In the genomic region with DNA sequence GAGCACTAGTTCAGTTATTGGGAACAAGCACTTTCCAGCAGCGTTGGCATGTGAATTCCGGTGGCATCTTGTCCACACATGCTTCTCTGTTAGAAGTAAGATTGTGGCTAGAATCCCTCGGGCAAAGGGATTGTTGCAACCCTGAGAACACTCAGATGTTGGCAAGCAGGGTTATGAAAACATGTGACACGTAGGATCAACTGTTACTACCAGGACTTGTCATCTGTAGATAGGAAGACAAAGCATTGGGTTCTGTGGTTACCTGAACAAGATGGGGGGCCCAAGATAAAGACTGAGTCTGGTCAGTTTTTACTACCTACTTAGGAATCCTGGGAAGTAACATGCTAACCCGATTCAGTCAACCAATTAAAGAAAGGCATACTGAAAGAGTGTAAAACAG, we compare ENCODE assay signal across 19 mouse cellular contexts. TPM values are rescaled to one million over a fixed set of nuclear protein-coding genes. Genes with fewer than 3 reads are reported as not detected.
A peak's percentile ranks its signal among the peaks of the same experiment; 100 is the strongest.
DNase-seq lines count a peak whose midpoint lies in the region; ATAC-seq and TF ChIP-seq lines count a peak whose summit lies in the region.
"Had no signal": no experiment of that assay in that cellular context is flagged by ENCODE, and none has a peak within 500 bp of the region (broad histone marks: within the 10 kb centered on the region; RNA-seq: fewer than 3 reads in every experiment).

No protein-coding gene starts in this region.

- H3K27me3 ChIP-seq in liver, adult 2 months (ENCODE audit: control insufficient read depth, insufficient read depth, low read length), result no peaks in the 10 kb centered on the region
- H3K27me3 ChIP-seq in Patski, result no peaks in the 10 kb centered on the region
- H3K27me3 ChIP-seq in midbrain, embryonic 11.5 days (ENCODE audit: control insufficient read depth, insufficient read depth, low read length), result no peaks in the 10 kb centered on the region
- H3K27me3 ChIP-seq: intestine, embryonic 15.5 days; limb, embryonic 13.5 days; lung, embryonic 15.5 days; midbrain, embryonic 12.5 days had no signal

- ATAC-seq in Patski, result peak; percentile 53
- ATAC-seq in megakaryocyte progenitor cell, adult 5-6 weeks (replicated peaks; ENCODE audit: poor library complexity), result peak; percentile 41
- no peak for ATAC-seq in midbrain, embryonic 11.5 days (ENCODE audit: low FRiP score)
- ATAC-seq: activated CD4-positive, CD25-positive, alpha-beta regulatory T cell, adult 4 months had no signal

- 34% methylated on average over 5 of the region's 5 CpGs for WGBS in liver, adult 2 months
- WGBS in midbrain, embryonic 11.5 days, result 91% methylated on average over 5 of the region's 5 CpGs

- H3K4me2 ChIP-seq in midbrain, embryonic 11.5 days, result no peak overlapping the region
- H3K4me2 ChIP-seq: heart, embryonic 11.5 days; hindbrain, embryonic 14.5 days; intestine, embryonic 15.5 days; limb, embryonic 13.5 days; lung, embryonic 15.5 days; midbrain, embryonic 12.5 days had no signal

- H3K27ac ChIP-seq in liver, adult 2 months (replicated peaks; ENCODE audit: insufficient read depth, low read depth, low read length), result no peak overlapping the region; the same call in 1 of the 2 replicates
- no peak overlapping the region for H3K27ac ChIP-seq in midbrain, embryonic 11.5 days (ENCODE audit: low read depth, low read length)
- H3K27ac ChIP-seq: hindbrain, embryonic 14.5 days; intestine, embryonic 15.5 days; limb, embryonic 13.5 days; lung, embryonic 15.5 days; midbrain, embryonic 12.5 days had no signal

- CTCF ChIA-PET in Patski (lab: Charles Lee), result no interaction called here

- no peak overlapping the region for H3K9ac ChIP-seq in liver, adult 2 months (ENCODE audit: low read depth, low read length)
- no peak overlapping the region for H3K9ac ChIP-seq in midbrain, embryonic 11.5 days (ENCODE audit: low read length)
- H3K9ac ChIP-seq: hindbrain, embryonic 14.5 days; intestine, embryonic 15.5 days; limb, embryonic 13.5 days; lung, embryonic 15.5 days; midbrain, embryonic 12.5 days had no signal

- DNase-seq in adrenal gland, adult 2 months, result peak; percentile 43
- DNase-seq in adrenal gland, adult 18-20 months (ENCODE audit: low spot score in 2 of 2), result no peak
- peak; percentile 78 for DNase-seq in liver, adult 2 months (ENCODE audit: extremely low read depth, low read depth, low spot score)
- no peak for DNase-seq in liver
- no peak for DNase-seq in Patski (ENCODE audit: low read depth, low spot score)
- DNase-seq in left cerebral cortex, postnatal 10 days (ENCODE audit: extremely low spot score in 1 of 2, low spot score in 2 of 2), result no peak
- DNase-seq in midbrain, embryonic 11.5 days (ENCODE audit: low spot score, missing footprints), result no peak
- DNase-seq: cerebellum, adult 18-20 months; gastrocnemius, postnatal 14 days; thymus, postnatal 36 days had no signal

- peaks cover 24% of the 10 kb centered on the region for H3K36me3 ChIP-seq in liver, adult 2 months (ENCODE audit: control insufficient read depth, insufficient read depth, low read length)
- peaks cover 33% of the 10 kb centered on the region for H3K36me3 ChIP-seq in midbrain, embryonic 11.5 days (ENCODE audit: control insufficient read depth, insufficient read depth, low read length)

- peaks cover 26% of the 10 kb centered on the region for H3K4me1 ChIP-seq in liver, adult 2 months (ENCODE audit: control insufficient read depth, insufficient read depth, low read length)
- H3K4me1 ChIP-seq in midbrain, embryonic 11.5 days (ENCODE audit: control insufficient read depth, insufficient read depth, low read length), result no peaks in the 10 kb centered on the region
- H3K4me1 ChIP-seq: intestine, embryonic 15.5 days; limb, embryonic 13.5 days; lung, embryonic 15.5 days; midbrain, embryonic 12.5 days had no signal

- intact Hi-C loops in left cerebral cortex, postnatal 10 days (cut with DNase I), result loop anchor here (5.0 kb wide), 1 partner anchor 68 kb away; no protein-coding TSS in a partner anchor

- in situ Hi-C loops in Patski (cut with MboI; ENCODE audit: low pct_unique_long_range_greater_than_20kb), result no loop called here

- H3K4me3 ChIP-seq in liver, adult 2 months (ENCODE audit: insufficient read depth, low read depth, low read length), result no peak overlapping the region
- H3K4me3 ChIP-seq in midbrain, embryonic 11.5 days (ENCODE audit: low read depth, low read length), result no peak overlapping the region
- H3K4me3 ChIP-seq: intestine, embryonic 15.5 days; limb, embryonic 13.5 days; lung, embryonic 15.5 days; midbrain, embryonic 12.5 days; myocyte had no signal

- H3K79me2 ChIP-seq in liver, adult 2 months (ENCODE audit: control insufficient read depth, insufficient read depth, low read length), result no peaks in the 10 kb centered on the region

- no peak for TF ChIP-seq POLR2A in liver, adult 2 months (IDR thresholded peaks at IDR 0.05; ENCODE audit: extremely low read depth, insufficient read depth, low read length)

- no peaks in the 10 kb centered on the region for H3K9me3 ChIP-seq in midbrain, embryonic 11.5 days (ENCODE audit: control insufficient read depth, low read length)
- H3K9me3 ChIP-seq: intestine, embryonic 15.5 days; limb, embryonic 13.5 days; lung, embryonic 15.5 days; midbrain, embryonic 12.5 days had no signal

- POLR2A ChIA-PET in Patski (lab: Charles Lee), result interaction anchor here (0.6 kb wide), 1 partner anchor 61 kb away, joined by 3 read pairs; no protein-coding TSS in a partner anchor

- TF ChIP-seq CTCF in liver, adult 2 months (IDR thresholded peaks at IDR 0.05; ENCODE audit: low read depth, low read length), result no peak
- TF ChIP-seq CTCF in Patski (IDR thresholded peaks at IDR 0.05), result no peak

RNA-seq across cellular contexts. Expression of a gene that starts 18.8 kb away (rescaled TPM):
- total RNA-seq in adrenal gland, adult 2 months (2021), result 100 to 1,000 TPM; 155 to 624 TPM
- polyA plus RNA-seq in adrenal gland, adult 2 months (2012; rRNA removed), result 24.6 and 46.2 TPM in 2 replicates
- total RNA-seq in adrenal gland, adult 18-20 months (2021), result 100 to 1,000 TPM; 226 to 399 TPM
- 350 and 447 TPM in 2 replicates for total RNA-seq in liver, adult 2 months (2014; rRNA removed)
- polyA plus RNA-seq in liver, adult 2 months (2012; rRNA removed), result 99.8 and 112 TPM in 2 replicates
- 64.9 TPM for polyA plus RNA-seq in Patski (2021)
- total RNA-seq in megakaryocyte progenitor cell, adult 5-6 weeks (2015), result 20.1 and 21.7 TPM in 2 replicates
- 26.5 and 34.3 TPM in 2 replicates for total RNA-seq in megakaryocyte progenitor cell, adult 5-6 weeks (2017)
- 100 to 1,000 TPM; 639 to 688 TPM for total RNA-seq in left cerebral cortex, postnatal 10 days (2021)
- 516 and 569 TPM in 2 replicates for polyA plus RNA-seq in midbrain, embryonic 11.5 days (2014; fragmentation: Nextera tagmentation; extraction: Ambion mirVana)

RNA-seq across cellular contexts. Expression of a gene that starts 46.7 kb away (rescaled TPM):
- total RNA-seq in adrenal gland, adult 2 months (2021), result 1 to 10 TPM; 1.8 to 2.4 TPM
- polyA plus RNA-seq in adrenal gland, adult 2 months (2012; rRNA removed), result 2.1 and 2.7 TPM in 2 replicates
- 1 to 10 TPM; 1.2 to 1.6 TPM for total RNA-seq in adrenal gland, adult 18-20 months (2021)
- total RNA-seq in liver, adult 2 months (2014; rRNA removed), result 1.1 and 1.3 TPM in 2 replicates
- 0.81 and 0.90 TPM in 2 replicates for polyA plus RNA-seq in liver, adult 2 months (2012; rRNA removed)
- polyA plus RNA-seq in Patski (2021), result 2.9 TPM
- total RNA-seq in megakaryocyte progenitor cell, adult 5-6 weeks (2015), result 0.59 and 1.3 TPM in 2 replicates
- 0.50 and 0.54 TPM in 2 replicates for total RNA-seq in megakaryocyte progenitor cell, adult 5-6 weeks (2017)
- total RNA-seq in left cerebral cortex, postnatal 10 days (2021), result 10 to 100 TPM; 15.2 to 16.3 TPM
- 1.9 and 2.4 TPM in 2 replicates for polyA plus RNA-seq in midbrain, embryonic 11.5 days (2014; fragmentation: Nextera tagmentation; extraction: Ambion mirVana)

Comparison
In these comparisons a context has a peak if more than half of its experiments do, and no peak if none do; other contexts are left out.
1. DNase-seq: peak in adrenal gland, adult 2 months (single experiment) and liver, adult 2 months (single experiment); none in adrenal gland, adult 18-20 months (0 of 2), liver (single experiment), Patski (single experiment), left cerebral cortex, postnatal 10 days (0 of 2) and midbrain, embryonic 11.5 days (single experiment).